Mouse (Mus musculus): ENCODE results near the gene Coa5. TPM values are rescaled to one million over a fixed set of nuclear protein-coding genes. Genes with fewer than 3 reads are reported as not detected.
A peak's percentile ranks its signal among the peaks of the same experiment; 100 is the strongest.

Coa5 gene
- polyA plus RNA-seq, 1 experiment = 27.7 TPM

DNA sequence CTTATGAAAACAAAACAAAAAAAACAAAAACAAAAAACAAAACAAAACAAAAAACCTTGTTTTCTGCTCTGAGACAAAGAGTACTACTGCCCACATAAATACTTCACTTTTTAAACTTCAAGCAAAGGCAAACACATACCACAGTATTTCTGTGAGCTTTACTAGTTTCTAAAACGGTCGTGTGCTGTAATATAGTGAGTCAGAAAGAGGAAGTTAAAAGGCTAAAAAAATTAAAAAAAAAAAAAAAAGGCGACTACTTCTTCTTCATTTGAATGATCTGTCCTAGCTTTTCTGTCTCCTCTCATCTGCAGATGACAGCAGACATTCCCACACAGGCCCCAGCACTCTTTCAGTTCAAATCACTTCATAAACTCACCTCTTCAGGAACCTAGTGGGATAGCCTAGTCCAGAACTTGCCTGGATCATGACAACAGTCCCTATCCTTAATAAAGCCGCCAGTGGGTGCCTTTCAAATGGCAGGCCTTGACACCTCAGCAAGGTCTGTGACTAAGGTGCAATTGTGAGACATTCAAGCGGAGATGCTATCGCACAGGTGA, 44.8 kb upstream of the Coa5 start:
- Histone ChIP-seq H3K36me3 (ENCODE audit: control insufficient read depth, insufficient read depth, low read length) (no peaks in the 10 kb centered on the region), H3K4me3 (ENCODE audit: extremely low read depth, insufficient read depth, insufficient read length) (no peak overlapping the region), H3K27ac (ENCODE audit: insufficient read depth, low read length) (peak overlapping the region; percentile 86), H3K4me1 (ENCODE audit: control insufficient read depth, insufficient read depth, insufficient read length) (peaks cover 35% of the 10 kb centered on the region; the same call in 1 of the 2 replicates), H3K27me3 (ENCODE audit: control insufficient read depth, insufficient read depth, low read length) (no peaks in the 10 kb centered on the region)
- no peak for DNase-seq (ENCODE audit: low read depth in 1 of 2, low spot score in 2 of 2)
- 42% methylated on average over 6 of the region's 6 CpGs for WGBS
- TF ChIP-seq POLR2A (IDR thresholded peaks at IDR 0.05; ENCODE audit: low read depth, low read length) (no peak), CTCF (IDR thresholded peaks at IDR 0.05; ENCODE audit: extremely low read depth, insufficient read depth, insufficient read length, insufficient replicate concordance) (no peak)

DNA sequence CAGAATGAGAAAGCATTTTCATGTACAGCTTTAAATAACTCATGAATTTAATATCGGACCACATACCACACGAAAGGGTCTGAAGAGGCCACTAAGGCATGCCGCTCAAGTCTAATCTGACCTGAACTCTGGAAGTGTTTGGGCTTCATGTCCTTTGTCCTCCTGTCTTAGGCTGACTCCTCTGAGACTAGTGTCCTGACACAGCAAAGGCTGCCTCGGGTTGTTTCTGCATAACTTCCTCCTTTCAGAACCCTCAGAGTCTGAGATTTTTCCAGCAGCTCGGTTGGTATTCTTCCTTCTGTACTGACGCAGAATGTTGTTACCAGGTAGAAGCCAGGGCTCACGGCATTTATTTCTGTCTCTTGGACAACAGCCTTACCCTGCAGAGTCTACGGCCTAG, 44.1 kb upstream of the Coa5 start:
- no peak overlapping the region for H3K4me3 ChIP-seq (ENCODE audit: extremely low read depth, insufficient read depth, insufficient read length)
- peaks cover 32% of the 10 kb centered on the region; the same call in 1 of the 2 replicates for H3K4me1 ChIP-seq (ENCODE audit: control insufficient read depth, insufficient read depth, insufficient read length)
- no peaks in the 10 kb centered on the region for H3K36me3 ChIP-seq (ENCODE audit: control insufficient read depth, insufficient read depth, low read length)
- TF ChIP-seq POLR2A (IDR thresholded peaks at IDR 0.05; ENCODE audit: low read depth, low read length) = no peak
- H3K27me3 ChIP-seq (ENCODE audit: control insufficient read depth, insufficient read depth, low read length) = no peaks in the 10 kb centered on the region
- 19% methylated on average over 8 of the region's 8 CpGs for WGBS
- peak in 1 of 2 experiments; percentile 63 for DNase-seq (ENCODE audit: low read depth in 1 of 2, low spot score in 2 of 2)
- H3K27ac ChIP-seq (ENCODE audit: insufficient read depth, low read length) = peak overlapping the region; percentile 86

DNA sequence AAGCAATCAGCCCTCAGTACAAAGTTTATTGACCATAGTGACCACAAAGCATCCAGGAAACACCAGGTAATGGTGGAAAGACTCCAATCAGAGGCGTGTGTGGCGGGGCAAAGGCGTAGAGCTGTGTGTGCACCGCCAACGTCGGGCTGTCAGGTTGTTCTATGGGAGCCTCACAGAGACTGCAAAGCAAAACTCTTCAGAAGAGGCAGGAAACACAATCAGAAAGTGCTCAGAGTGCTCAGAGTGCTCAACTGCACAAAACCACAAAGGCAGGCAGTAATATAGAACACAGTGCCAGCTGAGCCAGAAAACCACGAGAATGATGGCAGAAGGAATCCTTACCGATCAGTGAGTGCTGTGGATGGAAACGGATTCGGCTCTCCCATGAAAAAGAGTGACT, 43.3 kb upstream of the Coa5 start:
- Histone ChIP-seq H3K27ac (ENCODE audit: insufficient read depth, low read length) (peak overlapping the region; percentile 86), H3K4me3 (ENCODE audit: extremely low read depth, insufficient read depth, insufficient read length) (0 out of 2 replicates have a peak overlapping the region, but pooled peaks have one; percentile 23), H3K36me3 (ENCODE audit: control insufficient read depth, insufficient read depth, low read length) (no peaks in the 10 kb centered on the region), H3K27me3 (ENCODE audit: control insufficient read depth, insufficient read depth, low read length) (no peaks in the 10 kb centered on the region), H3K4me1 (ENCODE audit: control insufficient read depth, insufficient read depth, insufficient read length) (peaks cover 25% of the 10 kb centered on the region; the same call in 1 of the 2 replicates)
- 14% methylated on average over 10 of the region's 10 CpGs for WGBS
- peak in 1 of 2 experiments; percentile 35 for DNase-seq (ENCODE audit: low read depth in 1 of 2, low spot score in 2 of 2)
- TF ChIP-seq POLR2A (IDR thresholded peaks at IDR 0.05; ENCODE audit: low read depth, low read length) = no peak
- no peak for TF ChIP-seq CTCF (IDR thresholded peaks at IDR 0.05; ENCODE audit: extremely low read depth, insufficient read depth, insufficient read length, insufficient replicate concordance)

DNA sequence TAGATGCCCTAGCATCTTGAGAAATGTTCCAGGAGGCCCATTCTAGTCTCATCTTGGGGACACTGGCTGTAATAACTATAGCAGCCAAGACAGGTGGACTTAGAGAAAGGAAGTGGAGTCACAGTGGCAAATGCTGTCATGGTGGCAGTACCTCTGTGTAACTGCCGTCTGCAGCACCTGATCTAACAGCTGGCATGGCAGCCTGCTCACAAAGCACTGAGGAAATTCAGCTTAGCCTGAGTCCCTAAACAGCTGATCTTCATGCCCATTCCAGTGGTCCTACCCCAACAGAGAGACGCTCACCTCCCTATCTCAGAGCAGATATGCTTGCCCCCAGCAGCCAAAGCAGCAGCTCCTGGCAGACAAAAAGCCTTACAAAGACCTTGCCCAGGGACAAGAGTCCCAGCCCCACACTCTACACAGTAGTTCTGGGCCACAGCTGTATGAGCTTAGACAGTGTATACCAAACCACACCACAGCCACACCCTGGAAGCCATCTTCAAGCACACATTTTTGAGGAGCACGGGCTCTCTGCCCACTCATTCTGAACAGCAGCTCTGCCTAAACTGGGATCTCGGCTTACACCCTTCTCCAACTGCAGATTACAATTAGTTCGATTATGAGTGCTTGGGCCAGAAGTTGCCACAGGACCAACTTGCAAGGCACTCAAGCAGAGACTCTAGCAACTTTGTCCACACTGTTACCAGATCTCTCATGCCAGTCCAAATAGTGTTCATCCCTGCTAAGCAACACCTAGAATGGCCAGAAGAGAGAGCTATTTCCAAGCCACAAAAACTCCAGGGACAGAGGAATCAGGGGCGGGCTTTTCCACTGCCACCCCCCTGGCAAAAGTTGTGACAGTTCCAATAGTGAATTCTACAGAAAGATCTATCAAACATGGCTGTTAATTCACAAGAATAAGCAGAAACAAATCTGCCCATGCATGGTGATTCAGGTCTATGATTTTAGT, 41.6 kb upstream of the Coa5 start:
- WGBS = 58% methylated on average over 6 of the region's 6 CpGs
- Histone ChIP-seq H3K27ac (ENCODE audit: insufficient read depth, low read length) (peak overlapping the region; percentile 37), H3K4me3 (ENCODE audit: extremely low read depth, insufficient read depth, insufficient read length) (no peak overlapping the region), H3K36me3 (ENCODE audit: control insufficient read depth, insufficient read depth, low read length) (no peaks in the 10 kb centered on the region), H3K4me1 (ENCODE audit: control insufficient read depth, insufficient read depth, insufficient read length) (peaks cover 25% of the 10 kb centered on the region; the same call in 1 of the 2 replicates), H3K27me3 (ENCODE audit: control insufficient read depth, insufficient read depth, low read length) (no peaks in the 10 kb centered on the region)
- no peak for DNase-seq (ENCODE audit: low read depth in 1 of 2, low spot score in 2 of 2)
- TF ChIP-seq CTCF (IDR thresholded peaks at IDR 0.05; ENCODE audit: extremely low read depth, insufficient read depth, insufficient read length, insufficient replicate concordance) (no peak), POLR2A (IDR thresholded peaks at IDR 0.05; ENCODE audit: low read depth, low read length) (no peak)

DNA sequence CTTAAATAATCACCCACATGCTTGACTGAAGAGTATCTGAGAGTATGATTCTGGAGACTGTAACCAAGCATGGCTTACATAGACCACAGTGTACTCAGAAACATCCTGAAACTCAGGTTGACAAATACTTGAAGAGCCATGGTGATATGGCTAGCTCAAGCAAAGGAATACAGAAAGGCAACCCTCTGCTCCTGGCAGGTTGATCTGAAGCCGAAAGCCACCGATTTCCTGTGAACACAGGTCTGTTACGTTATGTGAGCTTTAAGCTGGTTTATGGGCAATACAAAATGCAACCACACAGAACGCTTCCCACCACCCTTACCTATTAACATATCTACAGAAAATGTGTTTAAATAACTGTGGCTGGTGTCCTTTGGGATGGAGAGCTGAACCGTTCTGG, 39.1 kb upstream of the Coa5 start:
- H3K36me3 ChIP-seq (ENCODE audit: control insufficient read depth, insufficient read depth, low read length) = peaks cover 2% of the 10 kb centered on the region; the same call in 1 of the 2 replicates
- H3K27ac ChIP-seq (ENCODE audit: insufficient read depth, low read length) = no peak overlapping the region
- H3K4me3 ChIP-seq (ENCODE audit: extremely low read depth, insufficient read depth, insufficient read length) = no peak overlapping the region
- peaks cover 19% of the 10 kb centered on the region for H3K4me1 ChIP-seq (ENCODE audit: control insufficient read depth, insufficient read depth, insufficient read length)
- DNase-seq (ENCODE audit: low read depth in 1 of 2, low spot score in 2 of 2) = no peak
- H3K27me3 ChIP-seq (ENCODE audit: control insufficient read depth, insufficient read depth, low read length) = no peaks in the 10 kb centered on the region
- TF ChIP-seq POLR2A (IDR thresholded peaks at IDR 0.05; ENCODE audit: low read depth, low read length) (no peak), CTCF (IDR thresholded peaks at IDR 0.05; ENCODE audit: extremely low read depth, insufficient read depth, insufficient read length, insufficient replicate concordance) (no peak)
- WGBS = 72% methylated on average over 5 of the region's 5 CpGs

DNA sequence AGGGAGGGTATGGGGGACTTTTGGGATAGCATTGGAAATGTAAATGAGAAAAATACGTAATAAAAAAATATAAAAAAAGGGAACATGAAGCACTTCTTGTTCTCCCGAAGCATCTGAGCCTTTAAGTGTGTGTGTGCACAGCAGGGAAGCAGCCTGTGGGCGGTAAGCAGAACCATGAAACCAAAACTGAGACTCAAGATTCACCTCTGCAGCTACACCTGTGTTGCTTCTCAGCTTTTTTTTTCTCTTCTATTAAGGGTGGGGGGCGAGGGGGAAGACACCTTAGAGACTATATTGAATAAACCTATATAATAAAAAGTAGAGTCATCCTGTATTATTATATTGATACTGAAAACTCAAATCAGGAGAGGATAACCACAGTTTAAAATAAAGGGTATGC, 37.9 kb upstream of the Coa5 start:
- Histone ChIP-seq H3K36me3 (ENCODE audit: control insufficient read depth, insufficient read depth, low read length) (peaks cover 3% of the 10 kb centered on the region; the same call in 1 of the 2 replicates), H3K4me1 (ENCODE audit: control insufficient read depth, insufficient read depth, insufficient read length) (peaks cover 11% of the 10 kb centered on the region), H3K4me3 (ENCODE audit: extremely low read depth, insufficient read depth, insufficient read length) (no peak overlapping the region), H3K27ac (ENCODE audit: insufficient read depth, low read length) (no peak overlapping the region), H3K27me3 (ENCODE audit: control insufficient read depth, insufficient read depth, low read length) (no peaks in the 10 kb centered on the region)
- TF ChIP-seq POLR2A (IDR thresholded peaks at IDR 0.05; ENCODE audit: low read depth, low read length) = no peak
- no peak for TF ChIP-seq CTCF (IDR thresholded peaks at IDR 0.05; ENCODE audit: extremely low read depth, insufficient read depth, insufficient read length, insufficient replicate concordance)
- no peak for DNase-seq (ENCODE audit: low read depth in 1 of 2, low spot score in 2 of 2)
- 66% methylated on average over 4 of the region's 4 CpGs for WGBS
